Mouse (Mus musculus): ENCODE data around the gene Cd2bp2. TPM values are rescaled to one million over a fixed set of nuclear protein-coding genes. Genes with fewer than 3 reads are reported as not detected.
A peak's percentile ranks its signal among the peaks of the same experiment; 100 is the strongest.

Gene Cd2bp2
- polyA plus RNA-seq, 1 experiment from 2014 or later: 50.5 TPM

GRCm38 (mm10) chr7:127208295-127208552 lies 12.4 kb upstream of the Cd2bp2 start, which contains the start of gene Tbc1d10b:
Gene Tbc1d10b, minus strand, starts transcription at chr7:127208468.
- no peaks in the 10 kb centered on the region for H3K27me3 ChIP-seq (replicated peaks)
- ATAC-seq (ENCODE audit: insufficient number of reproducible peaks, low FRiP score): peak; percentile 68
- H3K36me3 ChIP-seq: peaks cover 17% of the 10 kb centered on the region
- no peaks in the 10 kb centered on the region for H3K9me3 ChIP-seq (replicated peaks)
- peak within 1 kb of the TSS; percentile 98 for H3K4me3 ChIP-seq
- peak within 1 kb of the TSS; percentile 99 for H3K9ac ChIP-seq
- H3K4me2 ChIP-seq: peak within 1 kb of the TSS; percentile 99
- H3K4me1 ChIP-seq (replicated peaks): peaks cover 38% of the 10 kb centered on the region
- H3K27ac ChIP-seq (ENCODE audit: poor library complexity, severe bottlenecking): peak within 1 kb of the TSS; percentile 92
- WGBS: under 1% methylated on average over 28 of the region's 44 CpGs

DNA sequence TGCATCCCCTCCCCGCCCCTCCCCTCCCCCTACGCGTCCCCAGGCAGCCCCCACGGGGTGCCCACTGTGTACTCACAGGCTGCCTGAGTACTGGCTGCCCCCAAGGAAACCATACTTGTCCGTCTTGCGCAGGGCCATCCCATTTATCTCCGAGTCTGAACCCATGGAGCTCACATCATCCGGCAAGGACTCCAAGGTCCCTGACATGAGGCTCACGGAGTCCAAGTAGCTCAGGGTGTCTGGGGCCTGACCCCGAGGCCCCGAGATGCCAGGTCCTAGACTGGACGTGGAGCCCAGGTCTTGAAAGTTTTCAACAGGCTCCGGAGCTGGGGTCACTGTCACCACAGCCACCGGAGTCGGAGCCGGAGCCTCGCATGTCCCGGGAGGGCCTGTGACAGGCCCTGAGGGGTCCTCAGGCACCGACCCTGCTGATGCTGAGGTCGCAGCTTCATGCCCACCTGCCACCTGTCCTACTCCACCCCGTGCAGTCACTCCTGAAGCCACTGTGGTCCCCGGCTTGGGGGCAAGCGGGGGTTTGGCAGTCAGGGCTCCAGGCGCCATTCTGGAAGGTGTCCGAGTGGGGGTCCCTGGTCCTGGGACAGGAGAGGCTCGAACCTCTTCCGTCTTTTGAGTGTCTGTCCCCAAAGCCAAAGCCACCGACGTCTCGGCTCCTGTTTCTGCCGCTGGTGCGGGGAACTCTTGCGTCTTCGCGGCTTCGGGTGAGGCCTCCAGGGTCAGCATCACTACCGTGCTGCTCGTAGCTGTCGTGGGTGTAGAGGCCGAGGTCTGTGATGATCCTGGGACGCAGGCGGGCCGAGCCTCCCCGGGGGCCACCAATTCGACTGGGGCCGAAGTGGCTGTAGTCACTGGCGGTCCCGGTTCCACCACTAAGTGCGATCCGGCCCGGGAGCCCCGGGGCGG lies 11.8 kb upstream of the Cd2bp2 start:
- Histone ChIP-seq H3K4me1 (replicated peaks) (peaks cover 38% of the 10 kb centered on the region), H3K9me3 (replicated peaks) (no peaks in the 10 kb centered on the region), H3K4me2 (peak overlapping the region; percentile 99), H3K4me3 (peak overlapping the region; percentile 98), H3K9ac (peak overlapping the region; percentile 99), H3K27ac (ENCODE audit: poor library complexity, severe bottlenecking) (peak overlapping the region; percentile 92), H3K27me3 (replicated peaks) (no peaks in the 10 kb centered on the region), H3K36me3 (peaks cover 23% of the 10 kb centered on the region)
- 0 out of 2 replicates have a peak, but pooled peaks have one; percentile 3 for ATAC-seq (ENCODE audit: insufficient number of reproducible peaks, low FRiP score)
- under 1% methylated on average over 51 of the region's 53 CpGs for WGBS

DNA sequence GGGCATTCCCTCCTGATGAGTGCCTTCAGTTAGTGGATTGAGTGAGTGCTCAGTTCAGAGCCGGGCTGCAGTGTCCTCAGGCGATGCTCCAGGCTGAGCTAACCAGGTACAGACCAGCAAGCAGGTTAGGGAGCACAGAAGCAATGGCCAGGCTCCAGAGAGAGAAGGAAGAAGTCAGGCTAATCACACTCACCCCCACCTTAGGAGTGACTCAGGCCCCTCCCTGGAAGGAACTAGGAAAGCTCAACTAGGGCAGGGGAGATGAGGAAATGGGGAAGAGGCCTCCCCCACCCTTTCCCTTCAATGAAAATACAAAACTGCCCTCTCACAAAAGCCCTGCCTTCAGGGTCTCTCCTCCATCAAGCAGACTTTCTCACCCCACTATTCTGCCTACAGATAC lies 10.8 kb upstream of the Cd2bp2 start:
- ATAC-seq (ENCODE audit: insufficient number of reproducible peaks, low FRiP score): no peak
- Histone ChIP-seq H3K27me3 (replicated peaks) (no peaks in the 10 kb centered on the region), H3K9me3 (replicated peaks) (no peaks in the 10 kb centered on the region), H3K9ac (peak overlapping the region; percentile 99), H3K4me2 (peak overlapping the region; percentile 99), H3K4me3 (peak overlapping the region; percentile 98), H3K27ac (ENCODE audit: poor library complexity, severe bottlenecking) (0 out of 2 replicates have a peak overlapping the region, but pooled peaks have one; percentile 92), H3K36me3 (peaks cover 31% of the 10 kb centered on the region), H3K4me1 (replicated peaks) (peaks cover 38% of the 10 kb centered on the region)
- 45% methylated on average over 2 of the region's 2 CpGs for WGBS

- no peak for ATAC-seq (ENCODE audit: insufficient number of reproducible peaks, low FRiP score)
- H3K4me1 ChIP-seq (replicated peaks): peaks cover 20% of the 10 kb centered on the region
- peaks cover 81% of the 10 kb centered on the region for H3K36me3 ChIP-seq
- peak overlapping the region; percentile 85 for H3K4me2 ChIP-seq
- peak overlapping the region; percentile 76 for H3K9ac ChIP-seq
- H3K27me3 ChIP-seq (replicated peaks): no peaks in the 10 kb centered on the region
- H3K27ac ChIP-seq (ENCODE audit: poor library complexity, severe bottlenecking): peak overlapping the region; percentile 62
- WGBS: 52% methylated on average over 11 of the region's 11 CpGs
- no peaks in the 10 kb centered on the region for H3K9me3 ChIP-seq (replicated peaks)
- H3K4me3 ChIP-seq: peak overlapping the region; percentile 86
These were observed 634 bp upstream of the Cd2bp2 start for GRCm38 (mm10) chr7:127196484-127196883.

GRCm38 (mm10) chr7:127194633-127195029 lies 1.2 kb downstream of the Cd2bp2 start:
- H3K9ac ChIP-seq: peak overlapping the region; percentile 85
- H3K36me3 ChIP-seq: peaks cover 68% of the 10 kb centered on the region
- 72% methylated on average over 7 of the region's 7 CpGs for WGBS

GRCm38 (mm10) chr7:127194011-127194632 lies 1.7 kb downstream of the Cd2bp2 start:
- H3K9ac ChIP-seq: peak overlapping the region; percentile 85; the same call in 1 of the 2 replicates
- ATAC-seq (ENCODE audit: insufficient number of reproducible peaks, low FRiP score): no peak
- no peak overlapping the region for H3K27ac ChIP-seq (ENCODE audit: poor library complexity, severe bottlenecking)
- H3K4me3 ChIP-seq: peak overlapping the region; percentile 86
- H3K36me3 ChIP-seq: peaks cover 63% of the 10 kb centered on the region
- WGBS: 91% methylated on average over 17 of the region's 17 CpGs
- H3K4me1 ChIP-seq (replicated peaks): peaks cover 22% of the 10 kb centered on the region
- peak overlapping the region; percentile 85 for H3K4me2 ChIP-seq
- no peaks in the 10 kb centered on the region for H3K9me3 ChIP-seq (replicated peaks)
- no peaks in the 10 kb centered on the region for H3K27me3 ChIP-seq (replicated peaks)

More at GRCm38 (mm10) chr7:127194633-127195029, 1.2 kb downstream of the Cd2bp2 start:
- peak overlapping the region; percentile 90; the same call in 1 of the 2 replicates for H3K27ac ChIP-seq (ENCODE audit: poor library complexity, severe bottlenecking)
- peak overlapping the region; percentile 86 for H3K4me3 ChIP-seq
- no peaks in the 10 kb centered on the region for H3K9me3 ChIP-seq (replicated peaks)
- ATAC-seq (ENCODE audit: insufficient number of reproducible peaks, low FRiP score): no peak
- no peaks in the 10 kb centered on the region for H3K27me3 ChIP-seq (replicated peaks)
- peak overlapping the region; percentile 85 for H3K4me2 ChIP-seq
- H3K4me1 ChIP-seq (replicated peaks): peaks cover 20% of the 10 kb centered on the region

DNA sequence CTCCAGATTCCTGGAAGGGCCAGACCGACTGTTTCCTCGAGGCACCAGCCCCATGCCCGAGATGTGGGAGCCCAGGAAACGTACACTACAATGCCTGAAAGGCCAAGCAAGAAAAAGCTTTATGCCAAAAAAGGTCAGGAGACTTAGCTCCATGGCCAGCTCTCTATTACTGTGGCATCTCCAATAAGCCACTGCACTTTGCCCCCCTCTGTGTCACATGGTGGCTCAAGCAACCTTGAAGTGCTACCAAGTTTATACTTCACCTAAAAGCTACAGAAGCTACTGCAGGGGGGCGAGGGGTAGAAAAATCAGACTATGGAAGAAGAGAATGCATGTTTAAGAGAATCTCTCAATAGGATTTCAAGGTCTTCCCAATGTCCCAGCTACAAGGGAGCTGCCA lies 2.9 kb downstream of the Cd2bp2 start:
- peaks cover 52% of the 10 kb centered on the region for H3K36me3 ChIP-seq
- peaks cover 28% of the 10 kb centered on the region for H3K4me1 ChIP-seq (replicated peaks)
- H3K9me3 ChIP-seq (replicated peaks): no peaks in the 10 kb centered on the region
- no peak overlapping the region for H3K9ac ChIP-seq
- H3K4me2 ChIP-seq: no peak overlapping the region
- H3K27me3 ChIP-seq (replicated peaks): no peaks in the 10 kb centered on the region
- WGBS: 93% methylated on average over 5 of the region's 5 CpGs
- ATAC-seq (ENCODE audit: insufficient number of reproducible peaks, low FRiP score): no peak
- H3K27ac ChIP-seq (ENCODE audit: poor library complexity, severe bottlenecking): no peak overlapping the region
- no peak overlapping the region for H3K4me3 ChIP-seq

DNA sequence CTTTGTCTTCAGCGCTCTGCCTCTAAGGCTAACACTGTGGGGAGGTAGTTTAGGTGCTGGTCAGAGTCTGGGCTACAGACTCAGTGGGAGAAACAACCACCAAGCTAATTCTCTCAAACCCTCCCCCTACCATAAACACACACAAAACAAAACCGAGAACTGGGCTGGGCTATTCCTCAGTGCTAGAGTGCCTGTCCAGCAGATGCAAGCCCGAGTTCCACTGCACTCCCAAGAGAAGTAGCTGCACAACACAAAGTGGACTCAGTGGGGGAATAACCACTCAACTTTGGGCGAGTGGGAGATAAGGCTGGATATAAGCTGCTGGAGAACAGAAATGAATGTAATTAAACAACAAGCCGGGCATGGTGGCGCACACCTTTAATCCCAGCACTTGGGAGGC lies 5.2 kb downstream of the Cd2bp2 start:
- ATAC-seq (ENCODE audit: insufficient number of reproducible peaks, low FRiP score): no peak
- Histone ChIP-seq H3K4me3 (no peak overlapping the region), H3K9ac (no peak overlapping the region), H3K4me2 (no peak overlapping the region), H3K9me3 (replicated peaks) (no peaks in the 10 kb centered on the region), H3K27me3 (replicated peaks) (no peaks in the 10 kb centered on the region), H3K36me3 (peaks cover 39% of the 10 kb centered on the region), H3K27ac (ENCODE audit: poor library complexity, severe bottlenecking) (no peak overlapping the region), H3K4me1 (replicated peaks) (peaks cover 21% of the 10 kb centered on the region)
- 77% methylated on average over 6 of the region's 6 CpGs for WGBS

- Histone ChIP-seq H3K4me2 (no peak overlapping the region), H3K4me1 (replicated peaks) (peaks cover 8% of the 10 kb centered on the region; the same call in 1 of the 2 replicates), H3K36me3 (peaks cover 27% of the 10 kb centered on the region), H3K4me3 (no peak overlapping the region), H3K27me3 (replicated peaks) (no peaks in the 10 kb centered on the region), H3K27ac (ENCODE audit: poor library complexity, severe bottlenecking) (no peak overlapping the region), H3K9ac (0 out of 2 replicates have a peak overlapping the region, but pooled peaks have one; percentile 0), H3K9me3 (replicated peaks) (no peaks in the 10 kb centered on the region)
- peak; percentile 49; the same call in 1 of the 2 replicates for ATAC-seq (ENCODE audit: insufficient number of reproducible peaks, low FRiP score)
- 71% methylated on average over 17 of the region's 17 CpGs for WGBS
These were observed 7.3 kb downstream of the Cd2bp2 start for GRCm38 (mm10) chr7:127188305-127189276.

DNA sequence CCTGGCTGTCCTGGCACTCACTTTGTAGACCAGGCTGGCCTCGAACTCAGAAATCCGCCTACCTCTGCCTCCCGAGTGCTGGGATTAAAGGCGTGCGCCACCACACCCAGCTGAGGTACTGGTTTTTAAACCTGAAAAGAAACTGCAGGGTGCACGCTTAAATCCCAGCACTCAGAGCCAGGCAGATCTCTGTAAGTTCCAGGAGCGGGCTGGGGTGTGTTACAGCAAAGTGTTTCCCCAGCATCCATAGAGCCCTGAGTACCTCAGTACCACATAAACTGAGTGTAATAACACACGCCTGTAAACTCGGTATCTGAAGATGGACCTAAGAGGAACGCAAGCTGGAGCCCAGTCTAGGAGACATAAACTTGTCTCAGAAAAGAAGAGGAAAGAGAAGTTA lies 8.5 kb downstream of the Cd2bp2 start:
- H3K9ac ChIP-seq: no peak overlapping the region
- peaks cover 8% of the 10 kb centered on the region; the same call in 1 of the 2 replicates for H3K4me1 ChIP-seq (replicated peaks)
- no peak overlapping the region for H3K27ac ChIP-seq (ENCODE audit: poor library complexity, severe bottlenecking)
- H3K4me3 ChIP-seq: no peak overlapping the region
- WGBS: 63% methylated on average over 10 of the region's 10 CpGs
- ATAC-seq (ENCODE audit: insufficient number of reproducible peaks, low FRiP score): no peak
- H3K36me3 ChIP-seq: peaks cover 14% of the 10 kb centered on the region
- no peaks in the 10 kb centered on the region for H3K9me3 ChIP-seq (replicated peaks)
- H3K4me2 ChIP-seq: no peak overlapping the region
- no peaks in the 10 kb centered on the region for H3K27me3 ChIP-seq (replicated peaks)

All from heart, embryonic 12.5 days (tissue).